Mouse (Mus musculus) spleen, postnatal 0 days (tissue): Measurements from ENCODE around the gene Olfr597. TPM values are rescaled to one million over a fixed set of nuclear protein-coding genes. Genes with fewer than 3 reads are reported as not detected.

Experiments used
- polyA plus RNA-seq: library from polyadenylated mRNA; unstranded; fragments of >200 nt; fragmentation: Nextera tagmentation; extraction: Ambion mirVana; gene quantifications from 2 replicates; pipeline ENCODE4 v1.2.1, GENCODE M21; 2015

The Olfr597 gene
- not detected in 2 replicates for polyA plus RNA-seq

GRCm38 (mm10) chr7:103316015-103316414 lies at the start of gene Olfr597:
Gene Olfr597 (plus strand): TSS chr7:103316315.

GRCm38 (mm10) chr7:103305348-103305747 lies 10.8 kb upstream of the Olfr597 start, which contains the start of gene Olfr596:
Gene Olfr596 (plus strand): TSS chr7:103305648.

GRCm38 (mm10) chr7:103323268-103323667 lies 7.2 kb downstream of the Olfr597 start, which contains the start of gene Olfr598:
Gene Olfr598 (plus strand): TSS chr7:103323568.

GRCm38 (mm10) chr7:103335617-103336016 lies 19.5 kb downstream of the Olfr597 start, which contains the start of gene Olfr599:
Gene Olfr599 (plus strand): TSS chr7:103335917.

GRCm38 (mm10) chr7:103349569-103349968 lies 33.5 kb downstream of the Olfr597 start, which contains the start of gene Olfr600:
Gene Olfr600 (minus strand): TSS chr7:103349669.

GRCm38 (mm10) chr7:103362555-103362954 lies 46.4 kb downstream of the Olfr597 start, which contains the start of gene Olfr601:
Gene Olfr601 (minus strand): TSS chr7:103362655.

Other genes with a start within 250 kb of the Olfr597 start
- not detected in 2 replicates for gene Olfr584, start 234.4 kb upstream of the Olfr597 start, polyA plus RNA-seq
- not detected in 2 replicates for gene Olfr585, start 218.6 kb upstream of the Olfr597 start, polyA plus RNA-seq
- gene Olfr586, start 190.7 kb upstream of the Olfr597 start, polyA plus RNA-seq: not detected in 2 replicates
- gene Olfr588-ps1, start 175.4 kb upstream of the Olfr597 start, polyA plus RNA-seq: not detected in 2 replicates
- gene Olfr589, start 160.0 kb upstream of the Olfr597 start, polyA plus RNA-seq: not detected in 2 replicates
- gene Olfr591, start 138.0 kb upstream of the Olfr597 start, polyA plus RNA-seq: not detected in 2 replicates
- not detected in 2 replicates for gene Olfr592, start 131.5 kb upstream of the Olfr597 start, polyA plus RNA-seq
- gene Olfr593, start 104.5 kb upstream of the Olfr597 start, polyA plus RNA-seq: not detected in 2 replicates
- gene Olfr594, start 99.3 kb upstream of the Olfr597 start, polyA plus RNA-seq: not detected in 2 replicates
- gene Usp17ld, start 63.8 kb upstream of the Olfr597 start, polyA plus RNA-seq: not detected in 2 replicates
- gene Olfr596, start 10.7 kb upstream of the Olfr597 start, polyA plus RNA-seq: not detected in 2 replicates
- gene Olfr598, start 7.3 kb downstream of the Olfr597 start, polyA plus RNA-seq: not detected in 2 replicates
- gene Olfr599, start 19.6 kb downstream of the Olfr597 start, polyA plus RNA-seq: not detected in 2 replicates
- not detected in 2 replicates for gene Olfr600, start 33.4 kb downstream of the Olfr597 start, polyA plus RNA-seq
- gene Olfr601, start 46.3 kb downstream of the Olfr597 start, polyA plus RNA-seq: not detected in 2 replicates
- not detected in 2 replicates for gene Olfr603, start 69.9 kb downstream of the Olfr597 start, polyA plus RNA-seq
- not detected in 2 replicates for gene Usp17lc, start 98.8 kb downstream of the Olfr597 start, polyA plus RNA-seq
- not detected in 2 replicates for gene Olfr605, start 129.1 kb downstream of the Olfr597 start, polyA plus RNA-seq
- not detected in 2 replicates for gene Olfr606, start 132.7 kb downstream of the Olfr597 start, polyA plus RNA-seq
- not detected in 2 replicates for gene Olfr607, start 147.8 kb downstream of the Olfr597 start, polyA plus RNA-seq
- not detected in 2 replicates for gene Olfr608, start 153.6 kb downstream of the Olfr597 start, polyA plus RNA-seq
- not detected in 2 replicates for gene Olfr609, start 181.7 kb downstream of the Olfr597 start, polyA plus RNA-seq
- gene Olfr610, start 195.8 kb downstream of the Olfr597 start, polyA plus RNA-seq: not detected in 2 replicates
- gene Olfr611, start 204.5 kb downstream of the Olfr597 start, polyA plus RNA-seq: not detected in 2 replicates
- not detected in 2 replicates for gene Olfr612, start 226.4 kb downstream of the Olfr597 start, polyA plus RNA-seq
- not detected in 2 replicates for gene Olfr613, start 231.8 kb downstream of the Olfr597 start, polyA plus RNA-seq
- gene Olfr615, start 239.8 kb downstream of the Olfr597 start, polyA plus RNA-seq: not detected in 2 replicates